24 mouse cellular contexts compared by ENCODE assay signal in the genomic region with DNA sequence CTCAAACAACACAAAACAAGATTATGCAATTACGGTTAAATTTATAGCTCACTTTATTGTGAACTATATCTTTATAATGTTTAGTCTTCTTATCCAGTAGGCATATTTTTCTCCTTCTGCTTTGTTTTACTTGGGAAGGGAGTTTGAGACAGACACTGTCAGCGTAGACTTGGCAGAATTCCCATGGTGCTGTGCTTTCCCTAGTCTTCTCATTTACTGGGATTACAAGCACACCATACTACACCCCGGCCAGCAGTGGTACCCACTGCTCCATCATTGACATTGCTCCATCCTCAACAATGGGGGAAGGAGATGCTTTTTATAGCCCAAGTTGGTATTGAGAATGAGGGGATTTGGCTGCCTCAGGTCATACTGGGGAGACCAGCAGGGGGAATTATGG. TPM values are rescaled to one million over a fixed set of nuclear protein-coding genes. Genes with fewer than 3 reads are reported as not detected.
DNase-seq lines count a peak whose midpoint lies in the region; ATAC-seq and TF ChIP-seq lines count a peak whose summit lies in the region.
"Had no signal": no experiment of that assay in that cellular context is flagged by ENCODE, and none has a peak within 500 bp of the region (broad histone marks: within the 10 kb centered on the region; RNA-seq: fewer than 3 reads in every experiment).

No protein-coding gene starts in this region.

- H3K9ac ChIP-seq in forebrain, embryonic 14.5 days (ENCODE audit: low read length): no peak overlapping the region
- H3K9ac ChIP-seq in forebrain, embryonic 12.5 days: no peak overlapping the region
- no peak overlapping the region for H3K9ac ChIP-seq in forebrain, postnatal 0 days
- no peak overlapping the region for H3K9ac ChIP-seq in forebrain, embryonic 11.5 days (ENCODE audit: low read length)
- H3K9ac ChIP-seq in heart, adult 2 months (ENCODE audit: low read depth, low read length): no peak overlapping the region
- H3K9ac ChIP-seq: embryonic facial prominence, embryonic 12.5 days; forebrain, embryonic 13.5 days had no signal

- no peak for TF ChIP-seq CTCF in forebrain, postnatal 0 days (IDR thresholded peaks at IDR 0.05; ENCODE audit: low read depth)
- no peak for TF ChIP-seq CTCF in heart, adult 2 months (IDR thresholded peaks at IDR 0.05)

- no peaks in the 10 kb centered on the region for H3K79me2 ChIP-seq in heart, adult 2 months (replicated peaks; ENCODE audit: control insufficient read depth, insufficient read depth, low read length)

- H3K36me3 ChIP-seq in forebrain, embryonic 14.5 days (ENCODE audit: control insufficient read depth, insufficient read depth, low read length): no peaks in the 10 kb centered on the region
- no peaks in the 10 kb centered on the region for H3K36me3 ChIP-seq in forebrain, embryonic 12.5 days (replicated peaks)
- H3K36me3 ChIP-seq in forebrain, postnatal 0 days (ENCODE audit: insufficient read depth): no peaks in the 10 kb centered on the region
- no peaks in the 10 kb centered on the region for H3K36me3 ChIP-seq in forebrain, embryonic 11.5 days (ENCODE audit: control insufficient read depth, insufficient read depth, low read length)
- no peaks in the 10 kb centered on the region for H3K36me3 ChIP-seq in heart, adult 2 months (ENCODE audit: control insufficient read depth, insufficient read depth, low read length)
- H3K36me3 ChIP-seq: embryonic facial prominence, embryonic 10.5 days; embryonic facial prominence, embryonic 12.5 days; G1E had no signal

- DNase-seq in forebrain, embryonic 14.5 days (ENCODE audit: low spot score): peak; percentile 44
- peak; percentile 60 for DNase-seq in forebrain, postnatal 0 days
- DNase-seq in forebrain, embryonic 11.5 days (ENCODE audit: low spot score): no peak
- DNase-seq in heart, adult 2 months: no peak
- DNase-seq: adrenal gland, adult 8-10 months; adrenal gland, postnatal 14 days; adrenal gland, postnatal 36 days; B cell, adult 2 months; cerebellum, adult 11-12 months; cerebellum, adult 2 months; cerebellum, adult 9-10 months; cerebellum, postnatal 25 days had no signal

- H3K27me3 ChIP-seq in forebrain, embryonic 14.5 days (replicated peaks; ENCODE audit: control insufficient read depth, insufficient read depth, low read length): no peaks in the 10 kb centered on the region
- H3K27me3 ChIP-seq in forebrain, embryonic 12.5 days: no peaks in the 10 kb centered on the region
- no peaks in the 10 kb centered on the region for H3K27me3 ChIP-seq in forebrain, postnatal 0 days (ENCODE audit: insufficient read depth, low read length)
- no peaks in the 10 kb centered on the region for H3K27me3 ChIP-seq in forebrain, embryonic 11.5 days (ENCODE audit: control insufficient read depth, insufficient read depth, low read length)
- H3K27me3 ChIP-seq in heart, adult 2 months (ENCODE audit: control insufficient read depth, insufficient read depth, low read length): no peaks in the 10 kb centered on the region
- H3K27me3 ChIP-seq: CH12.LX; embryonic facial prominence, embryonic 12.5 days; forebrain, embryonic 13.5 days; Patski had no signal

- no peak for TF ChIP-seq EP300 in heart, adult 2 months (IDR thresholded peaks at IDR 0.05; ENCODE audit: insufficient read depth, low read depth, low read length)

- H3K9me3 ChIP-seq in forebrain, embryonic 14.5 days (replicated peaks; ENCODE audit: control insufficient read depth, low read length): no peaks in the 10 kb centered on the region
- no peaks in the 10 kb centered on the region for H3K9me3 ChIP-seq in forebrain, embryonic 12.5 days
- no peaks in the 10 kb centered on the region for H3K9me3 ChIP-seq in forebrain, postnatal 0 days (ENCODE audit: low read length)
- H3K9me3 ChIP-seq in forebrain, embryonic 11.5 days (ENCODE audit: control insufficient read depth, low read length): no peaks in the 10 kb centered on the region
- H3K9me3 ChIP-seq: embryonic facial prominence, embryonic 10.5 days; embryonic facial prominence, embryonic 12.5 days; forebrain, embryonic 13.5 days; G1E had no signal

- intact Hi-C loops in heart, adult 2 months (cut with DNase I): no loop called here

- no peak for ATAC-seq in forebrain, embryonic 14.5 days
- no peak for ATAC-seq in forebrain, embryonic 12.5 days (ENCODE audit: low FRiP score)
- ATAC-seq in forebrain, postnatal 0 days: no peak; the same call in 1 of the 2 replicates
- no peak for ATAC-seq in forebrain, embryonic 11.5 days (replicated peaks; ENCODE audit: low FRiP score)
- ATAC-seq: activated CD4-positive, CD25-positive, alpha-beta regulatory T cell, adult 4 months; CD4-positive, CD25-positive, alpha-beta regulatory T cell, adult 4 months; forebrain, embryonic 13.5 days; Patski had no signal

- H3K4me2 ChIP-seq in forebrain, embryonic 14.5 days (ENCODE audit: low read length): no peak overlapping the region
- no peak overlapping the region for H3K4me2 ChIP-seq in forebrain, embryonic 12.5 days
- H3K4me2 ChIP-seq in forebrain, postnatal 0 days (ENCODE audit: low read depth): no peak overlapping the region
- no peak overlapping the region for H3K4me2 ChIP-seq in forebrain, embryonic 11.5 days (ENCODE audit: low read depth, low read length, severe bottlenecking)
- H3K4me2 ChIP-seq: embryonic facial prominence, embryonic 12.5 days; forebrain, embryonic 13.5 days had no signal

- TF ChIP-seq POLR2A in heart, adult 2 months (IDR thresholded peaks at IDR 0.05; ENCODE audit: insufficient read depth, low read depth, low read length): no peak

- 76% methylated on average over 3 of the region's 3 CpGs for WGBS in forebrain, embryonic 14.5 days
- WGBS in forebrain, embryonic 12.5 days: 83% methylated on average over 3 of the region's 3 CpGs
- 62% methylated on average over 3 of the region's 3 CpGs for WGBS in forebrain, postnatal 0 days
- WGBS in forebrain, embryonic 11.5 days: 89% methylated on average over 3 of the region's 3 CpGs
- WGBS in heart, adult 2 months: 75% methylated on average over 3 of the region's 3 CpGs

- H3K27ac ChIP-seq in forebrain, embryonic 14.5 days (ENCODE audit: low read depth, low read length): no peak overlapping the region
- H3K27ac ChIP-seq in forebrain, embryonic 12.5 days: no peak overlapping the region
- no peak overlapping the region for H3K27ac ChIP-seq in forebrain, postnatal 0 days (ENCODE audit: low read depth, low read length)
- H3K27ac ChIP-seq in forebrain, embryonic 11.5 days (ENCODE audit: low read depth, low read length): no peak overlapping the region
- H3K27ac ChIP-seq in heart, adult 2 months: no peak overlapping the region
- H3K27ac ChIP-seq: embryonic facial prominence, embryonic 10.5 days; embryonic facial prominence, embryonic 12.5 days; forebrain, embryonic 13.5 days had no signal

- H3K4me3 ChIP-seq in forebrain, embryonic 14.5 days (ENCODE audit: low read depth, low read length): no peak overlapping the region
- H3K4me3 ChIP-seq in forebrain, embryonic 12.5 days (replicated peaks): no peak overlapping the region
- no peak overlapping the region for H3K4me3 ChIP-seq in forebrain, postnatal 0 days (ENCODE audit: low read depth, low read length)
- H3K4me3 ChIP-seq in forebrain, embryonic 11.5 days (ENCODE audit: low read depth, low read length): no peak overlapping the region
- H3K4me3 ChIP-seq in heart, adult 2 months: no peak overlapping the region
- H3K4me3 ChIP-seq: embryonic facial prominence, embryonic 10.5 days; embryonic facial prominence, embryonic 12.5 days; forebrain, embryonic 13.5 days had no signal

- no peaks in the 10 kb centered on the region for H3K4me1 ChIP-seq in forebrain, embryonic 14.5 days (ENCODE audit: control insufficient read depth, insufficient read depth, low read length)
- H3K4me1 ChIP-seq in forebrain, embryonic 12.5 days: no peaks in the 10 kb centered on the region; the same call in 1 of the 2 replicates
- no peaks in the 10 kb centered on the region for H3K4me1 ChIP-seq in forebrain, postnatal 0 days (ENCODE audit: insufficient read depth)
- H3K4me1 ChIP-seq in forebrain, embryonic 11.5 days (replicated peaks; ENCODE audit: control insufficient read depth, insufficient read depth, low read length): no peaks in the 10 kb centered on the region
- H3K4me1 ChIP-seq in heart, adult 2 months (ENCODE audit: control insufficient read depth, insufficient read depth, low read length): no peaks in the 10 kb centered on the region
- H3K4me1 ChIP-seq: embryonic facial prominence, embryonic 12.5 days had no signal

RNA-seq across cellular contexts. Expression of gene Pik3cb, which starts 38.3 kb away (rescaled TPM):
- polyA plus RNA-seq in forebrain, embryonic 14.5 days (2014; fragmentation: Nextera tagmentation; extraction: Ambion mirVana): 5.0 and 5.2 TPM in 2 replicates
- 3.5 and 3.7 TPM in 2 replicates for polyA plus RNA-seq in forebrain, embryonic 12.5 days (2016; fragmentation: Nextera tagmentation; extraction: Ambion mirVana)
- 5.4 and 5.7 TPM in 2 replicates for total RNA-seq in forebrain, postnatal 0 days (2014; rRNA removed)
- polyA plus RNA-seq in forebrain, postnatal 0 days (2015; fragmentation: Nextera tagmentation; extraction: Ambion mirVana): 2.1 and 2.2 TPM in 2 replicates
- 1.6 and 1.7 TPM in 2 replicates for polyA plus RNA-seq in forebrain, embryonic 11.5 days (2014; fragmentation: Nextera tagmentation; extraction: Ambion mirVana)
- total RNA-seq in heart, adult 2 months (2021): 10 to 100 TPM in 1 of 2 experiments, 1 to 10 TPM in 1; 10.0 to 10.8 TPM
- 2.6 and 6.3 TPM in 2 replicates for polyA plus RNA-seq in heart, adult 2 months (2012; rRNA removed)

RNA-seq across cellular contexts. Expression of gene Faiml, which starts 58.3 kb away (rescaled TPM):
- not detected in 2 replicates for polyA plus RNA-seq in forebrain, embryonic 14.5 days (2014; fragmentation: Nextera tagmentation; extraction: Ambion mirVana)
- polyA plus RNA-seq in forebrain, embryonic 12.5 days (2016; fragmentation: Nextera tagmentation; extraction: Ambion mirVana): not detected in 2 replicates
- total RNA-seq in forebrain, postnatal 0 days (2014; rRNA removed): not detected in 2 replicates
- not detected in 2 replicates for polyA plus RNA-seq in forebrain, postnatal 0 days (2015; fragmentation: Nextera tagmentation; extraction: Ambion mirVana)
- not detected in 2 replicates for polyA plus RNA-seq in forebrain, embryonic 11.5 days (2014; fragmentation: Nextera tagmentation; extraction: Ambion mirVana)
- total RNA-seq in heart, adult 2 months (2021): not detected
- not detected in 2 replicates for polyA plus RNA-seq in heart, adult 2 months (2012; rRNA removed)
- total RNA-seq: adrenal gland, adult 18-20 months; adrenal gland, adult 8-10 months; adrenal gland, postnatal 14 days; adrenal gland, postnatal 36 days; CH12.LX; G1E had no signal
- polyA plus RNA-seq: activated CD4-positive, CD25-positive, alpha-beta regulatory T cell, adult 4 months; CD4-positive, CD25-positive, alpha-beta regulatory T cell, adult 4 months; cerebellum, adult 2 months; cortical plate, adult 2 months; embryonic facial prominence, embryonic 10.5 days; embryonic facial prominence, embryonic 12.5 days; embryonic facial prominence, embryonic 14.5 days; forebrain, embryonic 13.5 days; G1E had no signal

Comparison
In these comparisons a context has a peak if more than half of its experiments do, and no peak if none do; other contexts are left out.
1. DNase-seq: peak in forebrain, embryonic 14.5 days (single experiment) and forebrain, postnatal 0 days (single experiment); none in forebrain, embryonic 11.5 days (single experiment) and heart, adult 2 months (0 of 2).